Mouse (Mus musculus) E14TG2a.4 (cell line): Measurements from ENCODE around the gene Kctd19.

Experiments
- H3K27me3 ChIP-seq: 2 replicates; pipeline ENCODE4 v1.6.1; 2014; ENCODE audit warnings: low read length, control low read depth; ENCODE audit not compliant: insufficient read depth
- H3K36me3 ChIP-seq: 2 replicates; pipeline ENCODE4 v1.6.1; 2014; ENCODE audit warnings: low read length, control low read depth; ENCODE audit not compliant: insufficient read depth
- H3K4me1 ChIP-seq: replicated peaks from 2 replicates; pipeline ENCODE4 v1.6.1; 2014; ENCODE audit warnings: low read depth, low read length, control low read depth
- H3K4me3 ChIP-seq: replicated peaks from 2 replicates; pipeline ENCODE4 v1.5.1; 2014; ENCODE audit warnings: mild to moderate bottlenecking, low read length
- H3K9me3 ChIP-seq: 2 replicates; pipeline ENCODE4 v1.6.1; 2014; ENCODE audit warnings: low read length, control low read depth
- CTCF ChIP-seq: conservative IDR thresholded peaks from 2 replicates; pipeline ENCODE4 v1.5.1; 2014; ENCODE audit warnings: low read length
- NANOG ChIP-seq: IDR thresholded peaks from 2 replicates; pipeline ENCODE4 v1.6.1; 2014; ENCODE audit warnings: borderline replicate concordance, low read length, mixed read lengths
- POU5F1 ChIP-seq: IDR thresholded peaks from 2 replicates; pipeline ENCODE4 v1.6.1; 2014; ENCODE audit warnings: low read length, borderline replicate concordance

The Kctd19 gene

GRCm38 (mm10) chr8:105408331-105408730 lies 5.0 kb downstream of the Kctd19 start:
- Histone ChIP-seq H3K27me3 (peaks cover 8% of the 10 kb centered on the region), H3K9me3 (peaks cover 6% of the 10 kb centered on the region; the same call in 1 of the 2 replicates), H3K36me3 (no peaks in the 10 kb centered on the region), H3K4me1 (peaks cover 4% of the 10 kb centered on the region; the same call in 1 of the 2 replicates), H3K4me3 (no peak overlapping the region)
- TF ChIP-seq CTCF, result no peak
- no peak for TF ChIP-seq NANOG
- TF ChIP-seq POU5F1, result no peak

GRCm38 (mm10) chr8:105406416-105406815 lies 6.9 kb downstream of the Kctd19 start:
- Histone ChIP-seq H3K27me3 (no peaks in the 10 kb centered on the region; the same call in 1 of the 2 replicates), H3K4me1 (peaks cover 4% of the 10 kb centered on the region), H3K4me3 (no peak overlapping the region), H3K9me3 (no peaks in the 10 kb centered on the region), H3K36me3 (no peaks in the 10 kb centered on the region)
- TF ChIP-seq CTCF (no peak), NANOG (no peak), POU5F1 (no peak)

- no peaks in the 10 kb centered on the region for H3K9me3 ChIP-seq
- H3K27me3 ChIP-seq, result no peaks in the 10 kb centered on the region; the same call in 1 of the 2 replicates
- no peak overlapping the region for H3K4me3 ChIP-seq
- H3K36me3 ChIP-seq, result no peaks in the 10 kb centered on the region
- peaks cover 13% of the 10 kb centered on the region for H3K4me1 ChIP-seq
- TF ChIP-seq POU5F1 (no peak), NANOG (no peak), CTCF (no peak)
Observed at GRCm38 (mm10) chr8:105404496-105404895, 8.8 kb downstream of the Kctd19 start.

GRCm38 (mm10) chr8:105403467-105403866 lies 9.8 kb downstream of the Kctd19 start:
- TF ChIP-seq NANOG (no peak), CTCF (no peak), POU5F1 (no peak)
- Histone ChIP-seq H3K36me3 (no peaks in the 10 kb centered on the region), H3K4me3 (no peak overlapping the region), H3K4me1 (peaks cover 13% of the 10 kb centered on the region), H3K27me3 (no peaks in the 10 kb centered on the region; the same call in 1 of the 2 replicates), H3K9me3 (no peaks in the 10 kb centered on the region)

- Histone ChIP-seq H3K9me3 (no peaks in the 10 kb centered on the region), H3K27me3 (peaks cover 4% of the 10 kb centered on the region), H3K36me3 (no peaks in the 10 kb centered on the region), H3K4me1 (peaks cover 46% of the 10 kb centered on the region), H3K4me3 (no peak overlapping the region)
- TF ChIP-seq CTCF (no peak), NANOG (no peak)
Observed at GRCm38 (mm10) chr8:105400016-105400415, 13.3 kb downstream of the Kctd19 start.

- TF ChIP-seq CTCF (peak; percentile 94), NANOG (no peak), POU5F1 (no peak)
- peaks cover 69% of the 10 kb centered on the region for H3K4me1 ChIP-seq
Observed at GRCm38 (mm10) chr8:105397747-105398146, 15.6 kb downstream of the Kctd19 start.

GRCm38 (mm10) chr8:105393915-105394314 lies 19.4 kb downstream of the Kctd19 start:
- Histone ChIP-seq H3K36me3 (no peaks in the 10 kb centered on the region), H3K4me3 (no peak overlapping the region), H3K27me3 (peaks cover 22% of the 10 kb centered on the region), H3K4me1 (peaks cover 56% of the 10 kb centered on the region), H3K9me3 (no peaks in the 10 kb centered on the region; the same call in 1 of the 2 replicates)
- no peak for TF ChIP-seq POU5F1
- TF ChIP-seq NANOG, result no peak
- TF ChIP-seq CTCF, result no peak

More at GRCm38 (mm10) chr8:105397747-105398146, 15.6 kb downstream of the Kctd19 start:
- peaks cover 12% of the 10 kb centered on the region for H3K27me3 ChIP-seq
- H3K9me3 ChIP-seq, result no peaks in the 10 kb centered on the region
- no peaks in the 10 kb centered on the region for H3K36me3 ChIP-seq
- no peak overlapping the region for H3K4me3 ChIP-seq

GRCm38 (mm10) chr8:105393089-105393787 lies 20.1 kb downstream of the Kctd19 start:
- no peak overlapping the region for H3K4me3 ChIP-seq
- no peaks in the 10 kb centered on the region for H3K36me3 ChIP-seq
- peaks cover 22% of the 10 kb centered on the region for H3K27me3 ChIP-seq
- peaks cover 54% of the 10 kb centered on the region for H3K4me1 ChIP-seq
- H3K9me3 ChIP-seq, result no peaks in the 10 kb centered on the region; the same call in 1 of the 2 replicates
- no peak for TF ChIP-seq CTCF
- TF ChIP-seq POU5F1, result no peak
